Mouse (Mus musculus): ENCODE data around the gene Egfl6. TPM values are rescaled to one million over a fixed set of nuclear protein-coding genes. Genes with fewer than 3 reads are reported as not detected.

Egfl6 gene
- polyA plus RNA-seq (2012; ENCODE audit: low replicate concordance): 0.08 and 0.37 TPM in 2 replicates

DNA sequence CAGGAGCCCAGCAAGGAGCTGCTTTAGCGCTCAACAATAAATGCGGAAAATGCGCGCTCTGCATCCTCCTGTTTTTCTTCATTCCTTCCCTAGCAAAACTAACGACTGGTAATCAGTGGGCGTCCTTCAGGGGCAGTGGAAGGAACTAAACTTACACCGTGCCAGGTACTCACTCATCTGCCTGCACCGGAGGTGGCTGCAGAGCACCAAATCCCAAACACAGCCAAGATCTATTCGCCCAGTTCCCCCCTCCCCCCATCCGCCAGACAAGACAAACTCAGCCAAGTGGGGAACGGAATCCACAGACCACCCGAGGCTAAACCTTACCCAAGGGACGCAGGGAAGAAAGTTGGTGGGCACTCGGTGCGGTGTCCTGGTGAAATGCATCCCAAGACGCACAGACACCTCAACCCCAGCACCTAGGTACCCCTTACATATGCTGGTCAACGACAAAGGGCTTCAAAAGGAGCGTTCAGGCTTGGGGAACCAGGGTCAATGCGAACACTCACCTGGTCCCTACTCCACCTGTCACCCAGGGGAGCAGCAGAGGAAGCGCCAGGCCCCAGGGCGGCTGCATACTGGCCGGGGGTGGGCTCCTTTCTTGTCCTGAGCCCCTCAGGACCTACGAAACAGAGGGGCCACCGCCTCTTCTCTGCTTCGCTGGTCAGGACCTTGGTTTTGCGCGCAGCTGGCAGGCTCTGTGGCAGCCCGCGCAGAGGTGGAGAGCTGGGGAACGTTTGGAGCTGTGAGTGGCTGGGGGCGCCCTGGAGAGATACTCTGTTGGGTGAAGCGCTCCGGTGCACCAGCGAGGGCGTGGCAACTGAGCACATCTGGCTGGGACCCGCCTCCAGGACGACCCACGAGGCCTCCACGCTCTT lies at the start of gene Egfl6:
TSS of gene Egfl6 (minus strand) at position 774 of the 878 bp plus-strand sequence.

DNA sequence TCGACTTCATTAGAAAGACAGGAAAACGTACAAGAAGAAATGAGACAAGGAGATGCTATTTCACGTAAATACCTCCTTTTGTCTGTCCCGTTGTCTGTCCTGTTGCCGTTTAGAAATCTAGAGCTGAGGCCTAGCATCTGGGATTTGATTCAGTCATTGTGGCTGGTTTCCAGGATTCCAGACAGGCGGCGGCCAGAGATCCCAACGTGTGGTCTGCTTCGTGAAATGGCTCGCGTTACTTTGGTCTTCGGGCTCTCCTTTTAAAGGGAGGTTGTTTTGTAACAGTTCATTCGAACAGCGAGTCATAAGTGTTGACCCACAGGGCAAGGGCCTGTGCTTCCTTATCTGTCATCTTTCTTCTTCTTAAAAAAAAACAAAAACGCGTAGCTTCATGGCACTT lies 67.2 kb downstream of the Egfl6 start, which contains the start of gene Tceanc:
TSS of gene Tceanc (minus strand) at position 223 of the 400 bp plus-strand sequence.

DNA sequence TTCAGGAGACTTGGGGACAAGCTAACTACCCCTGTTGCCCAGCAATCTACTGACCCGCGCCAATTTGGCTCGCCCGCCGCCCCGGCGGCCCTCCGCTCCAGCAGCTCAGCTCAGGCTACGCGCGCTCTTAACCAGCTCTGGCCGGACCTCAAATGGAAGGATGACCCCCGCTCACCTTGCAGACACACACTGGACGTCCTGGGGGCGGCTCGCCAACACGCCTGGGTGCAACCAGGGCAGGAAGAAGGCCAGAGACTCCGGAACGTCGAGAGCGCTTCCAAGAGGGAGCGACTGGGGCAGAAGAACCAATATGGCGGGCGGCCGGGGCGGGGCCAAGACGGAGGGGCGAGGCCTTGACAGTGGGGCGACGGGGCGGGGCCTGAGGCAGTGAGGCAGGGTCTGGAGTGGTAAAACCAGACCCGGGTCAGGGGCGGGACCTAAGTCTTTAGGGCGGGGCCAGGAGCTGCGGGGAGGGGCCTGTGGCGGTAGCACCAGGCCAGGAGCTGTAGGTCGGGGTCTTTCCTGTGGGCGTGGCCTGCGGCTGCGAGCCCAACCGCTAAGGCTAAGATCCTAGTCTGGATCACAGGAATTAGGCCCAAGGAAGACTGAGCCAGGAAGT lies 106.0 kb downstream of the Egfl6 start, which contains the start of gene Rab9:
TSS of gene Rab9 (minus strand) at position 503 of the 619 bp plus-strand sequence.

Other genes with a start within 250 kb of the Egfl6 start
- gene Trappc2, start 145.1 kb downstream of the Egfl6 start, polyA plus RNA-seq (2012; ENCODE audit: low replicate concordance): 0.38 and 0.98 TPM in 2 replicates
- gene Ofd1, start 145.0 kb downstream of the Egfl6 start, polyA plus RNA-seq (2012; ENCODE audit: low replicate concordance): 2.7 and 4.7 TPM in 2 replicates
- gene Rab9, start 105.9 kb downstream of the Egfl6 start, polyA plus RNA-seq (2012; ENCODE audit: low replicate concordance): 0.30 and 2.4 TPM in 2 replicates
- gene Tceanc, start 67.2 kb downstream of the Egfl6 start, polyA plus RNA-seq (2012; ENCODE audit: low replicate concordance): 0.98 and 1.1 TPM in 2 replicates